Mouse (Mus musculus): ENCODE measurements at regions not wholly inside any gene's neighbourhood (a gene's known extent, or its start where the extent isn't known, plus 50 kb on each side); places are given as distances from the start of the nearest gene placed in this dataset.

- ATAC-seq (replicated peaks; ENCODE audit: low FRiP score, low TSS enrichment, poor library complexity, severe bottlenecking) = no peak
Observed at GRCm38 (mm10) chr1:128654099-128654862, 62.2 kb upstream of the Cxcr4 start.

- no peak for ATAC-seq (replicated peaks; ENCODE audit: low FRiP score, low TSS enrichment, poor library complexity, severe bottlenecking)
Observed at GRCm38 (mm10) chr1:128650596-128650995, 58.5 kb upstream of the Cxcr4 start.

- no peak for ATAC-seq (replicated peaks; ENCODE audit: low FRiP score, low TSS enrichment, poor library complexity, severe bottlenecking)
Observed at GRCm38 (mm10) chr1:128649490-128650178, 57.5 kb upstream of the Cxcr4 start.

GRCm38 (mm10) chr1:128643316-128643776, 51.3 kb upstream of the Cxcr4 start:
- no peak for ATAC-seq (replicated peaks; ENCODE audit: low FRiP score, low TSS enrichment, poor library complexity, severe bottlenecking)

- no peak for ATAC-seq (replicated peaks; ENCODE audit: low FRiP score, low TSS enrichment, poor library complexity, severe bottlenecking)
Observed at GRCm38 (mm10) chr1:128642212-128642611, 50.1 kb upstream of the Cxcr4 start.

Data from megakaryocyte-erythroid progenitor cell, adult 5-6 weeks (primary cell).